Mouse (Mus musculus) neural tube, embryonic 12.5 days (tissue): ENCODE results near the gene Acta1. TPM values are rescaled to one million over a fixed set of nuclear protein-coding genes. Genes with fewer than 3 reads are reported as not detected.

Source experiments
- ATAC-seq: fragments of 200-750 bp; cut with Nextera tagmentation; 2 replicates; pipeline ENCODE4 v1.8.0; 2017; ENCODE audit warnings: low read depth, mild to moderate bottlenecking, moderate TSS enrichment, moderate library complexity; ENCODE audit not compliant: low FRiP score
- H3K27ac ChIP-seq: fragments of 300-500 bp; sonication (generic); 2 replicates; pipeline ENCODE4 v1.5.1; 2016
- H3K27me3 ChIP-seq: fragments of 300-500 bp; sonication (generic); replicated peaks from 2 replicates; pipeline ENCODE4 v1.6.1; 2016; ENCODE audit warnings: mild to moderate bottlenecking
- H3K36me3 ChIP-seq: fragments of 300-500 bp; sonication (generic); 2 replicates; pipeline ENCODE4 v1.6.1; 2016; ENCODE audit warnings: mild to moderate bottlenecking
- H3K4me1 ChIP-seq: fragments of 300-500 bp; sonication (generic); 2 replicates; pipeline ENCODE4 v1.6.1; 2016
- H3K4me2 ChIP-seq: fragments of 300-500 bp; sonication (generic); replicated peaks from 2 replicates; pipeline ENCODE4 v1.6.1; 2016; ENCODE audit warnings: mild to moderate bottlenecking
- H3K4me3 ChIP-seq: fragments of 300-500 bp; sonication (generic); 2 replicates; pipeline ENCODE4 v1.5.1; 2016
- H3K9ac ChIP-seq: fragments of 300-500 bp; sonication (generic); 2 replicates; pipeline ENCODE4 v1.6.1; 2016; ENCODE audit warnings: mild to moderate bottlenecking
- H3K9me3 ChIP-seq: fragments of 300-500 bp; sonication (generic); 2 replicates; pipeline ENCODE4 v1.6.1; 2016; ENCODE audit warnings: mild to moderate bottlenecking
- WGBS: fragments of 180-500 bp; shearing (Covaris S2); methylation state at CpG from one replicate; pipeline ENCODE4 v1.1.7; 2016; 5-methylcytosine and 5-hydroxymethylcytosine counted together
- polyA plus RNA-seq: library from polyadenylated mRNA; unstranded; fragments of >200 nt; fragmentation: Nextera tagmentation; extraction: Ambion mirVana; gene quantifications from 2 replicates; pipeline ENCODE4 v1.2.1, GENCODE M21; 2016

The Acta1 gene
- polyA plus RNA-seq, 1 experiment from 2014 or later: 56.3 TPM

- 72% methylated on average over 4 of the region's 4 CpGs for WGBS
- Histone ChIP-seq H3K27me3 (peaks cover 65% of the 10 kb centered on the region), H3K4me1 (peaks cover 18% of the 10 kb centered on the region)
Observed at GRCm38 (mm10) chr8:123895230-123895629, 679 bp upstream of the Acta1 start.

GRCm38 (mm10) chr8:123893413-123893812 lies 1.1 kb downstream of the Acta1 start:
- H3K27ac ChIP-seq: no peak overlapping the region
- H3K4me3 ChIP-seq: no peak overlapping the region
- H3K4me1 ChIP-seq: peaks cover 18% of the 10 kb centered on the region
- no peak overlapping the region for H3K4me2 ChIP-seq
- H3K9ac ChIP-seq: no peak overlapping the region
- H3K36me3 ChIP-seq: no peaks in the 10 kb centered on the region
- no peaks in the 10 kb centered on the region for H3K9me3 ChIP-seq
- H3K27me3 ChIP-seq: peaks cover 77% of the 10 kb centered on the region
- WGBS: 82% methylated on average over 11 of the region's 11 CpGs
- ATAC-seq: no peak

More at GRCm38 (mm10) chr8:123895230-123895629, 679 bp upstream of the Acta1 start:
- H3K4me2 ChIP-seq: no peak overlapping the region
- H3K27ac ChIP-seq: no peak overlapping the region
- no peak overlapping the region for H3K4me3 ChIP-seq
- H3K36me3 ChIP-seq: peaks cover 4% of the 10 kb centered on the region; the same call in 1 of the 2 replicates
- H3K9me3 ChIP-seq: no peaks in the 10 kb centered on the region
- ATAC-seq: no peak
- H3K9ac ChIP-seq: no peak overlapping the region

- peak overlapping the region; percentile 35; the same call in 1 of the 2 replicates for H3K9ac ChIP-seq
- H3K27me3 ChIP-seq: peaks cover 77% of the 10 kb centered on the region
- H3K4me3 ChIP-seq: peak overlapping the region; percentile 33
- H3K36me3 ChIP-seq: no peaks in the 10 kb centered on the region
- no peak overlapping the region for H3K27ac ChIP-seq
- H3K9me3 ChIP-seq: no peaks in the 10 kb centered on the region
- 13% methylated on average over 30 of the region's 30 CpGs for WGBS
- ATAC-seq: peak; percentile 57; the same call in 1 of the 2 replicates
- peak overlapping the region; percentile 62 for H3K4me2 ChIP-seq
- H3K4me1 ChIP-seq: peaks cover 18% of the 10 kb centered on the region
Observed at GRCm38 (mm10) chr8:123892586-123893155, 1.9 kb downstream of the Acta1 start.

GRCm38 (mm10) chr8:123891883-123892585 lies 2.5 kb downstream of the Acta1 start:
- no peaks in the 10 kb centered on the region for H3K36me3 ChIP-seq
- H3K27ac ChIP-seq: no peak overlapping the region
- H3K4me3 ChIP-seq: peak overlapping the region; percentile 33
- H3K27me3 ChIP-seq: peaks cover 81% of the 10 kb centered on the region
- no peaks in the 10 kb centered on the region for H3K9me3 ChIP-seq
- peak overlapping the region; percentile 62 for H3K4me2 ChIP-seq
- peak; percentile 65; the same call in 1 of the 2 replicates for ATAC-seq
- WGBS: under 1% methylated on average over 49 of the region's 49 CpGs
- peaks cover 18% of the 10 kb centered on the region for H3K4me1 ChIP-seq
- peak overlapping the region; percentile 35; the same call in 1 of the 2 replicates for H3K9ac ChIP-seq

- H3K36me3 ChIP-seq: no peaks in the 10 kb centered on the region
- peaks cover 18% of the 10 kb centered on the region for H3K4me1 ChIP-seq
- peak overlapping the region; percentile 33; the same call in 1 of the 2 replicates for H3K4me3 ChIP-seq
- ATAC-seq: no peak
- no peak overlapping the region for H3K27ac ChIP-seq
- H3K27me3 ChIP-seq: peaks cover 76% of the 10 kb centered on the region
- H3K9ac ChIP-seq: 0 out of 2 replicates have a peak overlapping the region, but pooled peaks have one; percentile 35
- peak overlapping the region; percentile 62 for H3K4me2 ChIP-seq
- H3K9me3 ChIP-seq: no peaks in the 10 kb centered on the region
- under 1% methylated on average over 11 of the region's 11 CpGs for WGBS
Observed at GRCm38 (mm10) chr8:123891271-123891670, 3.3 kb downstream of the Acta1 start.

- peaks cover 21% of the 10 kb centered on the region for H3K4me1 ChIP-seq
- no peak overlapping the region for H3K4me3 ChIP-seq
- H3K9me3 ChIP-seq: no peaks in the 10 kb centered on the region
- WGBS: 63% methylated on average over 4 of the region's 4 CpGs
- no peak for ATAC-seq
- no peak overlapping the region for H3K9ac ChIP-seq
- H3K27me3 ChIP-seq: peaks cover 65% of the 10 kb centered on the region
- no peak overlapping the region for H3K27ac ChIP-seq
- H3K36me3 ChIP-seq: no peaks in the 10 kb centered on the region
- H3K4me2 ChIP-seq: no peak overlapping the region
Observed at GRCm38 (mm10) chr8:123889797-123890196, 4.8 kb downstream of the Acta1 start.

- Histone ChIP-seq H3K4me1 (peaks cover 31% of the 10 kb centered on the region), H3K27me3 (peaks cover 52% of the 10 kb centered on the region), H3K4me2 (no peak overlapping the region), H3K36me3 (no peaks in the 10 kb centered on the region), H3K4me3 (no peak overlapping the region), H3K27ac (no peak overlapping the region), H3K9me3 (no peaks in the 10 kb centered on the region), H3K9ac (no peak overlapping the region)
- no peak for ATAC-seq
- WGBS: 88% methylated on average over 2 of the region's 2 CpGs
Observed at GRCm38 (mm10) chr8:123887956-123888355, 6.6 kb downstream of the Acta1 start.

GRCm38 (mm10) chr8:123887163-123887562 lies 7.4 kb downstream of the Acta1 start:
- H3K4me3 ChIP-seq: no peak overlapping the region
- H3K27me3 ChIP-seq: peaks cover 44% of the 10 kb centered on the region
- no peaks in the 10 kb centered on the region for H3K9me3 ChIP-seq
- H3K9ac ChIP-seq: no peak overlapping the region
- H3K27ac ChIP-seq: no peak overlapping the region
- 90% methylated on average over 4 of the region's 4 CpGs for WGBS
- no peak for ATAC-seq
- H3K4me2 ChIP-seq: no peak overlapping the region
- H3K4me1 ChIP-seq: peaks cover 24% of the 10 kb centered on the region
- H3K36me3 ChIP-seq: no peaks in the 10 kb centered on the region

GRCm38 (mm10) chr8:123884721-123885565 lies 9.6 kb downstream of the Acta1 start:
- Histone ChIP-seq H3K36me3 (no peaks in the 10 kb centered on the region), H3K27me3 (peaks cover 22% of the 10 kb centered on the region), H3K4me2 (peak overlapping the region; percentile 38; the same call in 1 of the 2 replicates), H3K27ac (no peak overlapping the region), H3K9ac (no peak overlapping the region), H3K4me1 (peaks cover 13% of the 10 kb centered on the region), H3K4me3 (no peak overlapping the region), H3K9me3 (no peaks in the 10 kb centered on the region)
- 11% methylated on average over 14 of the region's 14 CpGs for WGBS
- peak; percentile 65; the same call in 1 of the 2 replicates for ATAC-seq

- no peak overlapping the region for H3K4me3 ChIP-seq
- 84% methylated on average over 4 of the region's 4 CpGs for WGBS
- no peak for ATAC-seq
- H3K36me3 ChIP-seq: no peaks in the 10 kb centered on the region
- H3K4me2 ChIP-seq: no peak overlapping the region
- peaks cover 13% of the 10 kb centered on the region for H3K4me1 ChIP-seq
- H3K27me3 ChIP-seq: 0 out of 2 replicates have a peak, but pooled peaks cover 13% of the 10 kb centered on the region
- no peak overlapping the region for H3K27ac ChIP-seq
- no peaks in the 10 kb centered on the region for H3K9me3 ChIP-seq
- no peak overlapping the region for H3K9ac ChIP-seq
Observed at GRCm38 (mm10) chr8:123883094-123883493, 11.5 kb downstream of the Acta1 start.

- H3K27ac ChIP-seq: no peak overlapping the region
- no peaks in the 10 kb centered on the region for H3K9me3 ChIP-seq
- peaks cover 13% of the 10 kb centered on the region for H3K4me1 ChIP-seq
- H3K36me3 ChIP-seq: no peaks in the 10 kb centered on the region
- ATAC-seq: no peak
- 0 out of 2 replicates have a peak, but pooled peaks cover 12% of the 10 kb centered on the region for H3K27me3 ChIP-seq
- H3K9ac ChIP-seq: no peak overlapping the region
- WGBS: 75% methylated on average over 2 of the region's 2 CpGs
- no peak overlapping the region for H3K4me3 ChIP-seq
- no peak overlapping the region for H3K4me2 ChIP-seq
Observed at GRCm38 (mm10) chr8:123882412-123882811, 12.1 kb downstream of the Acta1 start.
